Mouse (Mus musculus): ENCODE data around the gene Lrrc8b. TPM values are rescaled to one million over a fixed set of nuclear protein-coding genes. Genes with fewer than 3 reads are reported as not detected.
A peak's percentile ranks its signal among the peaks of the same experiment; 100 is the strongest.

The Lrrc8b gene
- polyA plus RNA-seq, 1 experiment from 2014 or later: 5.4 TPM

GRCm38 (mm10) chr5:105411768-105412167 lies 3.8 kb upstream of the Lrrc8b start:
- H3K27me3 ChIP-seq (ENCODE audit: control insufficient read depth, insufficient read depth, low read length): no peaks in the 10 kb centered on the region

GRCm38 (mm10) chr5:105412634-105413033 lies 2.9 kb upstream of the Lrrc8b start:
- no peak for ATAC-seq (ENCODE audit: insufficient number of reproducible peaks, insufficient read depth, low FRiP score, low read depth)
- no peak overlapping the region for H3K27ac ChIP-seq (replicated peaks in 1 of 2; ENCODE audit: control insufficient read depth in 1 of 2, insufficient read depth in 1 of 2, low read depth in 2 of 2, low read length in 2 of 2)
- no peak overlapping the region for H3K4me3 ChIP-seq (ENCODE audit: control insufficient read depth in 1 of 2, insufficient read depth in 1 of 2, low read depth in 1 of 2, low read length in 2 of 2)
- WGBS: 87% methylated on average over 3 of the region's 3 CpGs
- H3K4me1 ChIP-seq (ENCODE audit: control insufficient read depth in 2 of 2, insufficient read depth in 2 of 2, low read length in 2 of 2): peaks cover 4 to 10% of the 10 kb centered on the region in 2 experiments; a peak in 2 of 4 replicates
- H3K9ac ChIP-seq (ENCODE audit: low read length): no peak overlapping the region
- no peaks in the 10 kb centered on the region for H3K36me3 ChIP-seq (ENCODE audit: control insufficient read depth, insufficient read depth, low read length)
- no peaks in the 10 kb centered on the region for H3K27me3 ChIP-seq (ENCODE audit: control insufficient read depth, insufficient read depth, low read length)
- H3K9me3 ChIP-seq (ENCODE audit: control insufficient read depth, low read length): no peaks in the 10 kb centered on the region
- no peak overlapping the region for H3K4me2 ChIP-seq (ENCODE audit: low read length)

More at GRCm38 (mm10) chr5:105411768-105412167, 3.8 kb upstream of the Lrrc8b start:
- Histone ChIP-seq H3K9ac (ENCODE audit: low read length) (no peak overlapping the region), H3K27ac (replicated peaks in 1 of 2; ENCODE audit: control insufficient read depth in 1 of 2, insufficient read depth in 1 of 2, low read depth in 2 of 2, low read length in 2 of 2) (no peak overlapping the region), H3K9me3 (ENCODE audit: control insufficient read depth, low read length) (no peaks in the 10 kb centered on the region), H3K36me3 (ENCODE audit: control insufficient read depth, insufficient read depth, low read length) (no peaks in the 10 kb centered on the region), H3K4me1 (ENCODE audit: control insufficient read depth in 2 of 2, insufficient read depth in 2 of 2, low read length in 2 of 2) (peaks cover 4 to 10% of the 10 kb centered on the region in 2 experiments; a peak in 2 of 4 replicates), H3K4me2 (ENCODE audit: low read length) (no peak overlapping the region), H3K4me3 (ENCODE audit: control insufficient read depth in 1 of 2, insufficient read depth in 1 of 2, low read depth in 1 of 2, low read length in 2 of 2) (no peak overlapping the region)
- 77% methylated on average over 2 of the region's 2 CpGs for WGBS
- no peak for ATAC-seq (ENCODE audit: insufficient number of reproducible peaks, insufficient read depth, low FRiP score, low read depth)

DNA sequence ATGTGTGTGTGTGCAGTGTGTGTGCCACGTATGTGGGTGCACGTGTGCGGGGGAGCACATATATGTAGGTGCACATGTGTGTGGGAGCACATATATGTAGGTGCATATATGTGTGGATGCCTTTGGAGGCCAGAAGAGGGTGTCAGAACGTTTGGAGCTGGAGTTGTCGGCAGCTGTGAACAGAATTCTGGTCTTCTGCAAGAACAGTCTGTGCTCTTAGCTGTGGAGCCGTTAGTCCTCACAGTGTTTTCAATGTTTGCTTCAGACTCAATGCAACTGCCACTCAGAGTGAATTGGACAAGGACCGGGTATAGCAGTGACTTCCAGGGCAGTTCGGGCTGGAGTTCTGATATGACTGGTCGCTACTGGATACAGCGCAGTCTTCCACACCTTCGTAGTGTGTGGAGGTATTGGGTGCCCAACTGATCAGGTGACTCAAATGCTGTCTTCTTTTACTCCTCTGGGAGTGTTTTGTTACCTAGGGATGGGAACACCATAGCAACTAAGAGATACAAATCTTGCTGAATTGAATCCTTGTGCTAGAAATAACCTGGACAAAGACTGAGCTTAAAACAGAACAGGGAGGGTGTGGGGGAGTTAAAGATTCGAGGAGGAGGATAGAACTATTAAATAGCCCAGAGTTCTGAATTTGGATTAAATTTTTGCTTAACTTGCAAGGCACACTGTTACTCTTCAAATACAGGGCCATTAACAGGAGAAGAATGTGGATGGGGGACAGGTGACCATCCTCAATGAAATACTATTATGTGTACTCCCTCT lies 1.0 kb upstream of the Lrrc8b start:
- peak overlapping the region; percentile 75 to 92; a peak in 3 of 4 replicates for H3K4me3 ChIP-seq (ENCODE audit: control insufficient read depth in 1 of 2, insufficient read depth in 1 of 2, low read depth in 1 of 2, low read length in 2 of 2)
- no peaks in the 10 kb centered on the region for H3K9me3 ChIP-seq (ENCODE audit: control insufficient read depth, low read length)
- H3K27me3 ChIP-seq (ENCODE audit: control insufficient read depth, insufficient read depth, low read length): no peaks in the 10 kb centered on the region
- peak overlapping the region; percentile 95 for H3K9ac ChIP-seq (ENCODE audit: low read length)
- no peaks in the 10 kb centered on the region for H3K36me3 ChIP-seq (ENCODE audit: control insufficient read depth, insufficient read depth, low read length)
- WGBS: 74% methylated on average over 12 of the region's 12 CpGs
- H3K4me1 ChIP-seq (ENCODE audit: control insufficient read depth in 2 of 2, insufficient read depth in 2 of 2, low read length in 2 of 2): peaks cover 4 to 10% of the 10 kb centered on the region in 2 experiments; a peak in 2 of 4 replicates
- peak overlapping the region; percentile 99 for H3K4me2 ChIP-seq (ENCODE audit: low read length)
- no peak for ATAC-seq (ENCODE audit: insufficient number of reproducible peaks, insufficient read depth, low FRiP score, low read depth)
- 0 out of 4 replicates have a peak overlapping the region, but pooled peaks of 1 of the 2 experiments have one; percentile 82 for H3K27ac ChIP-seq (replicated peaks in 1 of 2; ENCODE audit: control insufficient read depth in 1 of 2, insufficient read depth in 1 of 2, low read depth in 2 of 2, low read length in 2 of 2)

GRCm38 (mm10) chr5:105415951-105416675 lies 538 bp downstream of the Lrrc8b start:
- WGBS: 5% methylated on average over 21 of the region's 36 CpGs
- Histone ChIP-seq H3K27me3 (ENCODE audit: control insufficient read depth, insufficient read depth, low read length) (no peaks in the 10 kb centered on the region), H3K4me2 (ENCODE audit: low read length) (peak overlapping the region; percentile 99), H3K9ac (ENCODE audit: low read length) (peak overlapping the region; percentile 95), H3K4me1 (ENCODE audit: control insufficient read depth in 2 of 2, insufficient read depth in 2 of 2, low read length in 2 of 2) (peaks cover 4 to 8% of the 10 kb centered on the region in 2 experiments; a peak in 2 of 4 replicates), H3K4me3 (ENCODE audit: control insufficient read depth in 1 of 2, insufficient read depth in 1 of 2, low read depth in 1 of 2, low read length in 2 of 2) (peak overlapping the region; percentile 75 to 92), H3K27ac (replicated peaks in 1 of 2; ENCODE audit: control insufficient read depth in 1 of 2, insufficient read depth in 1 of 2, low read depth in 2 of 2, low read length in 2 of 2) (peak overlapping the region in 1 of 2 experiments; percentile 82; a peak in 2 of 4 replicates), H3K36me3 (ENCODE audit: control insufficient read depth, insufficient read depth, low read length) (no peaks in the 10 kb centered on the region), H3K9me3 (ENCODE audit: control insufficient read depth, low read length) (no peaks in the 10 kb centered on the region)
- peak; percentile 31; the same call in 1 of the 2 replicates for ATAC-seq (ENCODE audit: insufficient number of reproducible peaks, insufficient read depth, low FRiP score, low read depth)

- WGBS: 73% methylated on average over 8 of the region's 8 CpGs
- 0 out of 2 replicates have a peak overlapping the region, but pooled peaks have one; percentile 99 for H3K4me2 ChIP-seq (ENCODE audit: low read length)
Measured at GRCm38 (mm10) chr5:105417217-105417616, 1.6 kb downstream of the Lrrc8b start.

GRCm38 (mm10) chr5:105418364-105418763 lies 2.8 kb downstream of the Lrrc8b start:
- H3K4me1 ChIP-seq (ENCODE audit: control insufficient read depth in 2 of 2, insufficient read depth in 2 of 2, low read length in 2 of 2): peaks cover 4 to 7% of the 10 kb centered on the region in 2 experiments; a peak in 2 of 4 replicates
- no peaks in the 10 kb centered on the region for H3K27me3 ChIP-seq (ENCODE audit: control insufficient read depth, insufficient read depth, low read length)
- H3K9me3 ChIP-seq (ENCODE audit: control insufficient read depth, low read length): no peaks in the 10 kb centered on the region
- no peaks in the 10 kb centered on the region for H3K36me3 ChIP-seq (ENCODE audit: control insufficient read depth, insufficient read depth, low read length)
- no peak for ATAC-seq (ENCODE audit: insufficient number of reproducible peaks, insufficient read depth, low FRiP score, low read depth)
- WGBS: 76% methylated on average over 7 of the region's 7 CpGs
- H3K9ac ChIP-seq (ENCODE audit: low read length): no peak overlapping the region
- H3K27ac ChIP-seq (replicated peaks in 1 of 2; ENCODE audit: control insufficient read depth in 1 of 2, insufficient read depth in 1 of 2, low read depth in 2 of 2, low read length in 2 of 2): no peak overlapping the region
- H3K4me2 ChIP-seq (ENCODE audit: low read length): no peak overlapping the region
- no peak overlapping the region for H3K4me3 ChIP-seq (ENCODE audit: control insufficient read depth in 1 of 2, insufficient read depth in 1 of 2, low read depth in 1 of 2, low read length in 2 of 2)

More at GRCm38 (mm10) chr5:105417217-105417616, 1.6 kb downstream of the Lrrc8b start:
- Histone ChIP-seq H3K9me3 (ENCODE audit: control insufficient read depth, low read length) (no peaks in the 10 kb centered on the region), H3K9ac (ENCODE audit: low read length) (no peak overlapping the region), H3K27me3 (ENCODE audit: control insufficient read depth, insufficient read depth, low read length) (no peaks in the 10 kb centered on the region), H3K36me3 (ENCODE audit: control insufficient read depth, insufficient read depth, low read length) (no peaks in the 10 kb centered on the region), H3K4me1 (ENCODE audit: control insufficient read depth in 2 of 2, insufficient read depth in 2 of 2, low read length in 2 of 2) (peaks cover 4 to 7% of the 10 kb centered on the region in 2 experiments; a peak in 2 of 4 replicates), H3K27ac (replicated peaks in 1 of 2; ENCODE audit: control insufficient read depth in 1 of 2, insufficient read depth in 1 of 2, low read depth in 2 of 2, low read length in 2 of 2) (no peak overlapping the region), H3K4me3 (ENCODE audit: control insufficient read depth in 1 of 2, insufficient read depth in 1 of 2, low read depth in 1 of 2, low read length in 2 of 2) (no peak overlapping the region)
- ATAC-seq (ENCODE audit: insufficient number of reproducible peaks, insufficient read depth, low FRiP score, low read depth): no peak

GRCm38 (mm10) chr5:105418851-105419250 lies 3.3 kb downstream of the Lrrc8b start:
- no peak overlapping the region for H3K4me2 ChIP-seq (ENCODE audit: low read length)
- H3K4me1 ChIP-seq (ENCODE audit: control insufficient read depth in 2 of 2, insufficient read depth in 2 of 2, low read length in 2 of 2): peaks cover 4 to 7% of the 10 kb centered on the region in 2 experiments; a peak in 2 of 4 replicates
- no peak overlapping the region for H3K27ac ChIP-seq (replicated peaks in 1 of 2; ENCODE audit: control insufficient read depth in 1 of 2, insufficient read depth in 1 of 2, low read depth in 2 of 2, low read length in 2 of 2)
- no peaks in the 10 kb centered on the region for H3K27me3 ChIP-seq (ENCODE audit: control insufficient read depth, insufficient read depth, low read length)
- 82% methylated on average over 5 of the region's 5 CpGs for WGBS
- H3K36me3 ChIP-seq (ENCODE audit: control insufficient read depth, insufficient read depth, low read length): no peaks in the 10 kb centered on the region
- H3K9me3 ChIP-seq (ENCODE audit: control insufficient read depth, low read length): no peaks in the 10 kb centered on the region
- H3K9ac ChIP-seq (ENCODE audit: low read length): no peak overlapping the region
- no peak for ATAC-seq (ENCODE audit: insufficient number of reproducible peaks, insufficient read depth, low FRiP score, low read depth)
- no peak overlapping the region for H3K4me3 ChIP-seq (ENCODE audit: control insufficient read depth in 1 of 2, insufficient read depth in 1 of 2, low read depth in 1 of 2, low read length in 2 of 2)
